Mouse (Mus musculus) stomach, embryonic 14.5 days (tissue): Measurements from ENCODE around the gene Adam22. TPM values are rescaled to one million over a fixed set of nuclear protein-coding genes. Genes with fewer than 3 reads are reported as not detected.
"Not testable (repeated sequence)": the region's sequence is repeated elsewhere in the genome, so short reads cannot be mapped to it uniquely, and the experiment has no call there.

Experiments used
- ATAC-seq: fragments of 200-750 bp; cut with Nextera tagmentation; 2 replicates; pipeline ENCODE4 v1.8.0; 2017; ENCODE audit warnings: low read depth, moderate TSS enrichment; ENCODE audit not compliant: insufficient number of reproducible peaks, insufficient read depth, low FRiP score
- H3K27ac ChIP-seq: fragments of 300-500 bp; sonication (generic); 2 replicates; pipeline ENCODE4 v1.5.1; 2014; ENCODE audit warnings: mild to moderate bottlenecking, low read length, moderate library complexity, mixed read lengths
- H3K27me3 ChIP-seq: fragments of 300-500 bp; sonication (generic); 2 replicates; pipeline ENCODE4 v1.6.1; 2014; ENCODE audit warnings: low read length, control low read depth, mixed read lengths; ENCODE audit not compliant: control insufficient read depth, insufficient read depth
- H3K36me3 ChIP-seq: fragments of 300-500 bp; sonication (generic); 2 replicates; pipeline ENCODE4 v1.6.1; 2014; ENCODE audit warnings: mild to moderate bottlenecking, control low read depth, low read length, moderate library complexity, mixed read lengths; ENCODE audit not compliant: control insufficient read depth, insufficient read depth
- H3K4me1 ChIP-seq: fragments of 300-500 bp; sonication (generic); 2 replicates; pipeline ENCODE4 v1.6.1; 2014; ENCODE audit warnings: low read length, control low read depth, mixed read lengths; ENCODE audit not compliant: control insufficient read depth, insufficient read depth
- H3K4me2 ChIP-seq: fragments of 300-500 bp; sonication (generic); replicated peaks from 2 replicates; pipeline ENCODE4 v1.6.1; 2014; ENCODE audit warnings: low read depth, low read length, control low read depth
- H3K4me3 ChIP-seq: fragments of 300-500 bp; sonication (generic); 2 replicates; pipeline ENCODE4 v1.5.1; 2014; ENCODE audit warnings: low read depth, low read length, control low read depth
- H3K9ac ChIP-seq: fragments of 300-500 bp; sonication (generic); replicated peaks from 2 replicates; pipeline ENCODE4 v1.6.1; 2014; ENCODE audit warnings: low read depth, mild to moderate bottlenecking, control low read depth, low read length, moderate library complexity, mixed read lengths
- H3K9me3 ChIP-seq: fragments of 300-500 bp; sonication (generic); 2 replicates; pipeline ENCODE4 v1.6.1; 2016; ENCODE audit warnings: low read depth, low read length, control low read depth; ENCODE audit not compliant: control insufficient read depth
- WGBS: fragments of 180-500 bp; shearing (Covaris S2); extraction: QIAGEN DNeasy Blood & Tissue Kit; methylation state at CpG from one replicate; pipeline ENCODE4 v1.1.7; 2014; 5-methylcytosine and 5-hydroxymethylcytosine counted together
- microRNA-seq: library from miRNA; unstranded; fragments of <30 nt; microRNA quantifications from one replicate; pipeline ENCODE4, GENCODE M21; 2016
- polyA plus RNA-seq: library from polyadenylated mRNA; unstranded; fragments of >200 nt; fragmentation: Nextera tagmentation; extraction: Ambion mirVana; gene quantifications from 2 replicates; pipeline ENCODE4 v1.2.1, GENCODE M21; 2014

Adam22 gene
- polyA plus RNA-seq, 1 experiment from 2014 or later: 13.4 TPM

DNA sequence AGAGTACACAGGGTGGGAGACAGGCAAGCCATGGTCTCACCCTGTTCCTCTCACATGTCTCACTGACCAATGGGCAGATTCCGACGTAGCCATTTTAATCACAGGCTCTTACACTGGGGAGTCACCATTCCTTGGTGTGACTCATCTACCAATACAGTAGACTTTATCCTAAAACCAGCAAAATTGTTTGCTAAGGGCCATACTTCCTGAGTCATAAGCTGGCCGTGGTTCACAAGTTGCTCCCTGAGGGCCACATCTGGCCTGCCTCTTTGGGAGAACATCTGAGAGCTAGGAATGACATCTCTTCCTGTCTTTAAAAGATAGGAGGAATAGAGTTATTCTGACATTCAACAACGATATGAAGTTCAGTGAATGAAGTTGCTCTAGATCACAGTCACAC is 314.1 kb downstream of the Adam22 start:
- H3K4me3 ChIP-seq: no peak overlapping the region
- H3K4me2 ChIP-seq: no peak overlapping the region
- H3K27me3 ChIP-seq: no peaks in the 10 kb centered on the region
- H3K36me3 ChIP-seq: no peaks in the 10 kb centered on the region; the same call in none of the 2 replicates
- H3K9ac ChIP-seq: no peak overlapping the region
- no peaks in the 10 kb centered on the region for H3K9me3 ChIP-seq
- no peak overlapping the region for H3K27ac ChIP-seq
- WGBS: 86% methylated on average over 4 of the region's 4 CpGs
- H3K4me1 ChIP-seq: peaks cover 6% of the 10 kb centered on the region; the same call in 1 of the 2 replicates
- ATAC-seq: no peak

GRCm38 (mm10) chr5:8045855-8046254 is 322.1 kb downstream of the Adam22 start, which contains the start of gene Sri:
TSS of gene Sri (plus strand) at chr5:8046078.
- Histone ChIP-seq H3K4me2 (no peak within 1 kb of the TSS), H3K4me1 (no peaks in the 10 kb centered on the region), H3K9ac (no peak within 1 kb of the TSS), H3K27me3 (no peaks in the 10 kb centered on the region), H3K27ac (no peak within 1 kb of the TSS), H3K36me3 (no peaks in the 10 kb centered on the region), H3K9me3 (no peaks in the 10 kb centered on the region), H3K4me3 (no peak within 1 kb of the TSS)
- peak; percentile 46; the same call in 1 of the 2 replicates for ATAC-seq
- WGBS: 66% methylated on average over 6 of the region's 6 CpGs

GRCm38 (mm10) chr5:8034596-8034995 is 333.4 kb downstream of the Adam22 start:
- not testable (repeated sequence) for ATAC-seq, H3K27ac ChIP-seq, H3K9me3 ChIP-seq, H3K4me2 ChIP-seq, H3K4me3 ChIP-seq, H3K4me1 ChIP-seq, H3K36me3 ChIP-seq, H3K9ac ChIP-seq, H3K27me3 ChIP-seq
- 84% methylated on average over 6 of the region's 6 CpGs for WGBS

Small RNA genes lying within 50 kb of the gene (microRNA-seq; reads per million reads assigned to microRNA genes)
- not detected for gene Gm24196

Other genes starting within 250 kb of the Adam22 start
- gene Dbf4, start 54.6 kb upstream of the Adam22 start, polyA plus RNA-seq: 46.5 and 48.6 TPM in 2 replicates
- 12.5 and 18.5 TPM in 2 replicates for gene Slc25a40, start 54.7 kb upstream of the Adam22 start, polyA plus RNA-seq